Mouse (Mus musculus): ENCODE measurements around the gene Akap2. TPM values are rescaled to one million over a fixed set of nuclear protein-coding genes. Genes with fewer than 3 reads are reported as not detected.

The Akap2 gene
- polyA plus RNA-seq, 2 experiments = 0.76 to 1.5 TPM

DNA sequence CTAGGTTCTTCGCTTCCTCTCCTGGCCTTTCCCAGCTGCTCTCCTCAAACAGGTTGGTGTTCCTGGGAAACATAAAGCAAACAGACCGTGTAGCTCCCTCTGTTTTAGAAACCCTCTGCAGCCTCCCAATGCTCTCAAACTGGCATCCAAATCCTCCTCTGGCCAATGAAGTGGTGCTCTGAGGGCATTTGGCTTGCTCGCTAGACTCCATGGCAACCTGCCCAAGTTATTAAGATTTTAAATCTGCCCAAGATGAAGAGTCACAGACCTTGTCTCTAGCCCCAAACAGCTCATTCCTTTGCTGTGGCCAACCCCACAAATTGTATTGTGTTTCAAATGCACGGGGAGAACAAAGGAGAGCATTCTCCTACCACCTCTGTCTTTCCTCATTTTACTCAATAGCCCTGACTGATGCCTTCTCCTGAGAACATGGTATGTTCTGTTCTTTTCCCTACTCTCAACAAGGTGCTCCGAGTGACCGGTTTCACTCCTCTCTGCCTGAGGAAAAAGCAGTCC is 207.2 kb downstream of the Akap2 start:
- H3K4me1 ChIP-seq (replicated peaks; ENCODE audit: control insufficient read depth in 2 of 2, insufficient read depth in 2 of 2, low read length in 1 of 2) = no peaks in the 10 kb centered on the region
- H3K36me3 ChIP-seq (replicated peaks; ENCODE audit: control insufficient read depth, insufficient read depth, low read depth) = no peaks in the 10 kb centered on the region
- no peaks in the 10 kb centered on the region for H3K9me3 ChIP-seq (ENCODE audit: control insufficient read depth, low read length)
- ATAC-seq (ENCODE audit: insufficient read depth) = no peak
- 61% methylated on average over 6 of the region's 6 CpGs for WGBS (ENCODE audit: insufficient replicate concordance)
- no peaks in the 10 kb centered on the region for H3K27me3 ChIP-seq (ENCODE audit: control insufficient read depth, insufficient read depth, low read length)
- no peak overlapping the region for H3K4me3 ChIP-seq (ENCODE audit: insufficient read depth in 1 of 2, low read depth in 2 of 2, low read length in 2 of 2)
- no peak overlapping the region for H3K9ac ChIP-seq (replicated peaks)
- H3K27ac ChIP-seq = no peak overlapping the region
- TF ChIP-seq EP300 (IDR thresholded peaks at IDR 0.05; ENCODE audit: low read depth) = no peak
- no peak for TF ChIP-seq CTCF (IDR thresholded peaks at IDR 0.05; ENCODE audit: low read depth)
- no peak overlapping the region for H3K4me2 ChIP-seq (ENCODE audit: low read depth)
- DNase-seq (ENCODE audit: low read depth in 3 of 3, low spot score in 3 of 3) = no peak

DNA sequence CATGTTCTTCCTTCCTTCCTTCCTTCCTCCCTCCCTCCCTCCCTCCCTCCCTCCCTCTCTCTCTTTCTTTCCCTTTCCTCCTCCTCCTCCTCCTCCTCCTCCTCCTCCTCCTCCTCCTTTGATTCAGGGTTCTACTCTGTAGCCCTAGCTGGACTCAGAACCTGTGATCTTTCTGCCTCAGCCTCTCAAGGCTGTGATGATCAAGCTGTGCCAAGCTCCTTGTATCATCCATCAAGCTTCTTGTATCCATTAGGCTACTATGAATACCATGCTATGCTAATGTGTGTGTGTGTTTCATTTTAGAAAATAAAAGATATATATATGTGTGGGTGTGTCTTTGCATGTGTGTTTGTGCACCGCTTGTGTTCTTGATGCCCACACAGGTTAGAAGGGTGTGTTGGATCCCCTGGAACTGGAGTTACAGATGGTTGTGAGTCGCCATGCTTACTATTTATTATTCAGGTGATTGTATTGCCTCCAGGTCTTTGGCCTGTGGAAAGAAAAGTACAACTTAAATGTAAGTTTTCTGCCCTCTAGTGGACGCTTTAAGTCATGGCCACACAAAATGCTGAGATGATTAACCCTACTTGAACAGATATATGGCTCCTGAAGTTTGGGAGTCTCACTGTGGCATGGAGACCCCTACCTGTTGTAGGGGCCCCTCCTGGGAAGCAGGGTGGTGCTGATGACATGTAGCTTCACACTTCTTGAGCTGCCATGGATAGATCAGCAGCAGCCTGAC is 210.2 kb downstream of the Akap2 start:
- no peak for TF ChIP-seq EP300 (IDR thresholded peaks at IDR 0.05; ENCODE audit: low read depth)
- peak; percentile 58 for TF ChIP-seq CTCF (IDR thresholded peaks at IDR 0.05; ENCODE audit: low read depth)
- H3K27me3 ChIP-seq (ENCODE audit: control insufficient read depth, insufficient read depth, low read length) = no peaks in the 10 kb centered on the region
- H3K4me2 ChIP-seq (ENCODE audit: low read depth) = no peak overlapping the region
- H3K27ac ChIP-seq = no peak overlapping the region
- H3K4me1 ChIP-seq (replicated peaks; ENCODE audit: control insufficient read depth in 2 of 2, insufficient read depth in 2 of 2, low read length in 1 of 2) = no peaks in the 10 kb centered on the region
- DNase-seq (ENCODE audit: low read depth in 3 of 3, low spot score in 3 of 3) = peak in 1 of 3 experiments; percentile 17
- H3K9me3 ChIP-seq (ENCODE audit: control insufficient read depth, low read length) = no peaks in the 10 kb centered on the region
- H3K4me3 ChIP-seq (ENCODE audit: insufficient read depth in 1 of 2, low read depth in 2 of 2, low read length in 2 of 2) = no peak overlapping the region
- WGBS (ENCODE audit: insufficient replicate concordance) = 18% methylated on average over 3 of the region's 3 CpGs
- H3K9ac ChIP-seq (replicated peaks) = no peak overlapping the region
- H3K36me3 ChIP-seq (replicated peaks; ENCODE audit: control insufficient read depth, insufficient read depth, low read depth) = no peaks in the 10 kb centered on the region
- no peak for ATAC-seq (ENCODE audit: insufficient read depth)

DNA sequence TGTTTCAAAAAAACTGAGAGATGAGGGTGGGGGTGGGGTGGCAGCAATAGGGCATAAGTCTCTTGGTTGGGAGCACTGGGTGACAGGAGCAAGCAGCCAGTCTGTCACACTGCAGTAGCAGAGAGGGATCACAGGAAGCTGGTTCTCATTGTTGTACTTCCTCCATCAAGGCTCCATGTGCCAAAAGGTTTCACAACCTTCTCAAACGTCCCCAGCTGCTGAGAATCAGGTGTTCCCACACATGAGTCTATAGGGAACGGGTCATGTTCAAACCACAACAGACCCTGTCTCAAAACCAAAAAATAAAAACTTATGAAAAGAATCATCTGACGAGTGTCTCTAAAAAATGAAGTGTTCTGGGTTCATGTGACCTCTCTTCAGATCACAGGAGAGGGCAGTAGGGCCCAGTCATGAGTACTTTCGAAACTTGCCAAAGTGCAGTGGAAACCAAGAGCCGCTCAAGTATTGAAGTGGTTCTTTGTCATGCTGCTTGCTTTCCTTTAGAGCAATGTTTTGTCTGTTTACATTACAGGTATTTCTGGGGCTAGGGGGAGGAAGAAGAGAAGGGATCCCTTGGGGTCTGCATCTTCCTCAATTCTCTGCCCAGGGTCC is 213.2 kb downstream of the Akap2 start:
- no peaks in the 10 kb centered on the region for H3K4me1 ChIP-seq (replicated peaks; ENCODE audit: control insufficient read depth in 2 of 2, insufficient read depth in 2 of 2, low read length in 1 of 2)
- no peak overlapping the region for H3K4me3 ChIP-seq (ENCODE audit: insufficient read depth in 1 of 2, low read depth in 2 of 2, low read length in 2 of 2)
- DNase-seq (ENCODE audit: low read depth in 3 of 3, low spot score in 3 of 3) (no peak), ATAC-seq (ENCODE audit: insufficient read depth) (no peak)
- no peaks in the 10 kb centered on the region for H3K27me3 ChIP-seq (ENCODE audit: control insufficient read depth, insufficient read depth, low read length)
- H3K27ac ChIP-seq = no peak overlapping the region
- TF ChIP-seq EP300 (IDR thresholded peaks at IDR 0.05; ENCODE audit: low read depth) = no peak
- TF ChIP-seq CTCF (IDR thresholded peaks at IDR 0.05; ENCODE audit: low read depth) = no peak
- no peaks in the 10 kb centered on the region for H3K9me3 ChIP-seq (ENCODE audit: control insufficient read depth, low read length)
- H3K4me2 ChIP-seq (ENCODE audit: low read depth) = no peak overlapping the region
- H3K36me3 ChIP-seq (replicated peaks; ENCODE audit: control insufficient read depth, insufficient read depth, low read depth) = no peaks in the 10 kb centered on the region
- WGBS (ENCODE audit: insufficient replicate concordance) = 40% methylated on average over 5 of the region's 5 CpGs
- H3K9ac ChIP-seq (replicated peaks) = no peak overlapping the region

DNA sequence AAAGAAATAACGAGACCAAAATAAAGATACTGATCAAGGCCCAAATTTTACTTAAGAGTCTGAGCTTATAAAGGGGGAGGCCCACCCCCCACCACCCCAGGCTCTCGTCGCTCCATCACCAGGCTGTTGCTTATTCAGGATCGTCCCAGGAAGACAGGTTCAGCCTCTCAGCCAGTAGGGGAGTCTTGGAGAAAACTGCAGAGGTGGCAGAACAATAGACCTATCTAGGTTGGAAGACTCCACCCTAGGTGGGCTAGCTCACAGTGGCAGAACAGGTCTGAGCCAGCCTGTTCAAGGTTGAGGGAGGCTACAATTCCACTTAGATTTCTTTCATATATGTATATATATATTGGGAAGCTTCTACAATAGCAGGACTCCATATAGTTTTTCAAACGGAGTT is 216.7 kb downstream of the Akap2 start:
- no peak for ATAC-seq (ENCODE audit: insufficient read depth)
- TF ChIP-seq EP300 (IDR thresholded peaks at IDR 0.05; ENCODE audit: low read depth) (no peak), CTCF (IDR thresholded peaks at IDR 0.05; ENCODE audit: low read depth) (no peak)
- Histone ChIP-seq H3K4me2 (ENCODE audit: low read depth) (no peak overlapping the region), H3K9ac (replicated peaks) (no peak overlapping the region), H3K9me3 (ENCODE audit: control insufficient read depth, low read length) (no peaks in the 10 kb centered on the region), H3K27ac (no peak overlapping the region), H3K36me3 (replicated peaks; ENCODE audit: control insufficient read depth, insufficient read depth, low read depth) (no peaks in the 10 kb centered on the region), H3K4me1 (replicated peaks; ENCODE audit: control insufficient read depth in 2 of 2, insufficient read depth in 2 of 2, low read length in 1 of 2) (no peaks in the 10 kb centered on the region), H3K27me3 (ENCODE audit: control insufficient read depth, insufficient read depth, low read length) (no peaks in the 10 kb centered on the region), H3K4me3 (ENCODE audit: insufficient read depth in 1 of 2, low read depth in 2 of 2, low read length in 2 of 2) (no peak overlapping the region)
- no peak for DNase-seq (ENCODE audit: low read depth in 3 of 3, low spot score in 3 of 3)
- 48% methylated on average over 5 of the region's 5 CpGs for WGBS (ENCODE audit: insufficient replicate concordance)

DNA sequence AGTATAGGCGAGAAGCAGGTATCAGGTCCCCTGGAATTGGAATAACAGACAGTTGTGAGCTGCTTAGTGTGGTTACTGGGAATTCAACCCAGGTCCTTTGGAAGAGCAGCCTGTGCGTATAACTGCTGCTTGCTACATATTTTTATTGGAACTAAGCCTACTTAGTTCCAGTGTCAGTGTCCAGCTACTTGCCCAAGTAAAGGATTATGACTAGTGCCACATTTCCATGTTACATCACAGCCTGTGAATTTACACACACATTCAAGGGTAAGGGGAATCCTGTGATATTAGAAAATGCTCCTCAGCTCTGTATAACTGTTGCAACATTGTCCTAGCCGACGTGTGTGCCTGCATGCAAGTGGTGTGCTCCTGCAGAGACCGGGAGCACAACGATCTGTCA is 219.8 kb downstream of the Akap2 start:
- Histone ChIP-seq H3K4me3 (ENCODE audit: insufficient read depth in 1 of 2, low read depth in 2 of 2, low read length in 2 of 2) (no peak overlapping the region), H3K36me3 (replicated peaks; ENCODE audit: control insufficient read depth, insufficient read depth, low read depth) (no peaks in the 10 kb centered on the region), H3K9ac (replicated peaks) (no peak overlapping the region), H3K27ac (no peak overlapping the region), H3K27me3 (ENCODE audit: control insufficient read depth, insufficient read depth, low read length) (no peaks in the 10 kb centered on the region), H3K9me3 (ENCODE audit: control insufficient read depth, low read length) (no peaks in the 10 kb centered on the region), H3K4me2 (ENCODE audit: low read depth) (no peak overlapping the region), H3K4me1 (replicated peaks; ENCODE audit: control insufficient read depth in 2 of 2, insufficient read depth in 2 of 2, low read length in 1 of 2) (no peaks in the 10 kb centered on the region)
- DNase-seq (ENCODE audit: low read depth in 3 of 3, low spot score in 3 of 3) = no peak
- TF ChIP-seq EP300 (IDR thresholded peaks at IDR 0.05; ENCODE audit: low read depth) (no peak), CTCF (IDR thresholded peaks at IDR 0.05; ENCODE audit: low read depth) (no peak)
- no peak for ATAC-seq (ENCODE audit: insufficient read depth)
- 59% methylated on average over 6 of the region's 6 CpGs for WGBS (ENCODE audit: insufficient replicate concordance)

Data from liver, embryonic 14.5 days (tissue).